Mouse (Mus musculus): ENCODE results near the gene Grik3. TPM values are rescaled to one million over a fixed set of nuclear protein-coding genes. Genes with fewer than 3 reads are reported as not detected.
A peak's percentile ranks its signal among the peaks of the same experiment; 100 is the strongest.

Gene Grik3
- polyA plus RNA-seq, 1 experiment from 2014 or later = 8.0 TPM

GRCm38 (mm10) chr4:125548190-125548589 lies 57.7 kb downstream of the Grik3 start:
- H3K9ac ChIP-seq (replicated peaks; ENCODE audit: low read depth, low read length) = no peak overlapping the region
- H3K4me1 ChIP-seq (replicated peaks; ENCODE audit: control insufficient read depth, insufficient read depth, low read length) = peaks cover 23% of the 10 kb centered on the region
- no peak overlapping the region for H3K4me3 ChIP-seq (replicated peaks; ENCODE audit: low read length)
- WGBS = 63% methylated on average over 5 of the region's 5 CpGs
- peaks cover 11% of the 10 kb centered on the region; the same call in 1 of the 2 replicates for H3K27me3 ChIP-seq (replicated peaks; ENCODE audit: control insufficient read depth, insufficient read depth, low read length)
- no peaks in the 10 kb centered on the region for H3K9me3 ChIP-seq (ENCODE audit: control insufficient read depth, low read length)
- ATAC-seq = no peak
- no peak overlapping the region for H3K4me2 ChIP-seq (ENCODE audit: low read length)
- no peak overlapping the region for H3K27ac ChIP-seq (ENCODE audit: low read length)
- no peaks in the 10 kb centered on the region for H3K36me3 ChIP-seq (ENCODE audit: control insufficient read depth, insufficient read depth)

DNA sequence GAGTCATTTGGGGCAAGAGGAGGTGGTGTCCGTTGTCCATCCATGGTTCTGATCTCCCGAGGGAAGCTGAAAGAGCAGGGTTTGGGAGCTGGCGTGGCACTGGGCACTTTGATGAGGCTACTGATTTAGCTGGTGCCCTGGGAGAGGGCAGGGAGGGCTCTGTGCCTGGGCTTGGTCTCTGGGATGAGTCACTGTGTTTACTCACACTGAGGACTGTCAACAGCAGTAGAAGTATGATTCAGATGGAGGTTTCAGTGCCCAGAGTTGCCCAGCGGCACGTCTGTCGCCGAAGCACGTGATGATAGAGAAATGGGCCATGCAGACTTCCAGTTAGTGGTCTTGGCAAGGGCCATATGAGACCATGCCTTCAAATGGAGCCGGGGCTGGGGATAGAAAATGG lies 63.3 kb downstream of the Grik3 start:
- Histone ChIP-seq H3K36me3 (ENCODE audit: control insufficient read depth, insufficient read depth) (no peaks in the 10 kb centered on the region), H3K9ac (replicated peaks; ENCODE audit: low read depth, low read length) (no peak overlapping the region), H3K4me2 (ENCODE audit: low read length) (no peak overlapping the region), H3K4me3 (replicated peaks; ENCODE audit: low read length) (no peak overlapping the region), H3K4me1 (replicated peaks; ENCODE audit: control insufficient read depth, insufficient read depth, low read length) (peaks cover 2% of the 10 kb centered on the region), H3K9me3 (ENCODE audit: control insufficient read depth, low read length) (no peaks in the 10 kb centered on the region), H3K27me3 (replicated peaks; ENCODE audit: control insufficient read depth, insufficient read depth, low read length) (peaks cover 5% of the 10 kb centered on the region; the same call in 1 of the 2 replicates), H3K27ac (ENCODE audit: low read length) (no peak overlapping the region)
- 92% methylated on average over 9 of the region's 9 CpGs for WGBS
- no peak for ATAC-seq

DNA sequence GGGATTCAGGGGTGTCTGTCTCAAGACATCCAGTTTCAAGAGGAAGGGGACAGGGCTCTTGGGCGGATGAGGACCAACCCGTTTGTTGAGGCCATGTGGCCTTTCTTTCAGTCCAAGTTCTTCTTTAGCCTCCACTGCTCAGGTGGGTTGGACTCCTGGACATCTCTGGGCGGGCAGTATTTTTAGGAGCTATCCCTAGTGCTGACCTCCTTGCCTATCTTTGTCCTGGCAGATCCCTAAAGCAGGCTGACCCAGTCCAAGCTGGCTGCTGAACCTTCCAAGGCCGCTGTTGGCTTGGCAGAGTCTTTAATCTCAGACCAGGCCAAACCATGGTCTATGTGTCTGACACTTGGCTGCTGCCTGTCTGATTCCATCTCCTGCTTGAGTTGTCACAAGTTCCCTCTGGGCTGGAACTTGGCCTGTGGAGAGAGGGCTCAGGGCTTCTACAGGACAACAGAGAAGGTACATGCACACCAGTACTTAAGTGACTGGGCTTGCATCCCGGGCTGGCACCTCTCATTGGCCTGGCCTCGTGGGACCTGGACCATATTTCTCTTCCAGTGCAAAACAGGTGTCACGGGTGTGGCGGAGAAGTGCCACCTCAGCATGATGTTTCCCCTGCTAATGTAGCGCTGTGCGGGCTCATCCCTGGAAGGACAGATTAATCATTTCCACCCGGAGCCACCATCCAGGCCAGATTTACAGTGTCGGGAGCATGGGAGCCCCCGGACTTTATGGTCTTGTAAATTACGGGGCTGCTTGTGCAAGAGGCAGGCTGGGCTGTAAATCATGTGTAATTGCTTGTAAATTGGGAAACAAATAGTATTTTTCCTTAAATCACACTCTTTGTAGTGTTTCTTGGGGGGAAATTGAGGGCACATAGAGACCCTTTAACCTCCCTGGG lies 66.2 kb downstream of the Grik3 start:
- Histone ChIP-seq H3K4me2 (ENCODE audit: low read length) (no peak overlapping the region), H3K4me3 (replicated peaks; ENCODE audit: low read length) (no peak overlapping the region), H3K4me1 (replicated peaks; ENCODE audit: control insufficient read depth, insufficient read depth, low read length) (peaks cover 28% of the 10 kb centered on the region), H3K27me3 (replicated peaks; ENCODE audit: control insufficient read depth, insufficient read depth, low read length) (peaks cover under 1% of the 10 kb centered on the region; the same call in 1 of the 2 replicates), H3K36me3 (ENCODE audit: control insufficient read depth, insufficient read depth) (no peaks in the 10 kb centered on the region), H3K9ac (replicated peaks; ENCODE audit: low read depth, low read length) (no peak overlapping the region), H3K27ac (ENCODE audit: low read length) (no peak overlapping the region), H3K9me3 (ENCODE audit: control insufficient read depth, low read length) (no peaks in the 10 kb centered on the region)
- ATAC-seq = no peak
- 86% methylated on average over 14 of the region's 14 CpGs for WGBS

DNA sequence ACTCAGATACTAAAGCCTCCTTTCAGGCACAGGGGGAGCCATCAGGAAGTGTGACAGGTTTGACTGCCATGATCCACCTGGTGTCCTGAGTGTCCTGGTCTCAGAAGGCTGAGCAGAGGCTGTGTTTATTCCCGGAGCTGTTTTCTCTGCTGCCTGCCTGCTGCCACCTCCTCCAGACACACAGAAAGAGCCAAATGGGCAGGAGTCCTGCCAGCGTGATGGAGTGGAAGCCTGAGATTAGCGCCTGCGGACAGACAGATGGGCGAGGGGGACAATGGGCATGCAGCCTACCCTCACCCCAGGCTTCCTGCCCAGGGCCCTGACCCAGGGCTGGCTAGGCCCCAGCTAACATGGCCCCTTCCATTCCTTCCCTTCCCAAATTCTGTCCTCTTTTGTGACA lies 69.1 kb downstream of the Grik3 start:
- WGBS = 44% methylated on average over 5 of the region's 5 CpGs
- ATAC-seq = no peak
- Histone ChIP-seq H3K36me3 (ENCODE audit: control insufficient read depth, insufficient read depth) (no peaks in the 10 kb centered on the region), H3K27ac (ENCODE audit: low read length) (no peak overlapping the region), H3K9ac (replicated peaks; ENCODE audit: low read depth, low read length) (no peak overlapping the region), H3K9me3 (ENCODE audit: control insufficient read depth, low read length) (no peaks in the 10 kb centered on the region), H3K4me2 (ENCODE audit: low read length) (no peak overlapping the region), H3K4me1 (replicated peaks; ENCODE audit: control insufficient read depth, insufficient read depth, low read length) (peaks cover 43% of the 10 kb centered on the region), H3K4me3 (replicated peaks; ENCODE audit: low read length) (no peak overlapping the region), H3K27me3 (replicated peaks; ENCODE audit: control insufficient read depth, insufficient read depth, low read length) (peaks cover 3% of the 10 kb centered on the region; the same call in 1 of the 2 replicates)

GRCm38 (mm10) chr4:125560806-125561205 lies 70.3 kb downstream of the Grik3 start:
- H3K4me3 ChIP-seq (replicated peaks; ENCODE audit: low read length) = no peak overlapping the region
- H3K4me2 ChIP-seq (ENCODE audit: low read length) = no peak overlapping the region
- no peaks in the 10 kb centered on the region for H3K36me3 ChIP-seq (ENCODE audit: control insufficient read depth, insufficient read depth)
- 9% methylated on average over 2 of the region's 2 CpGs for WGBS
- peak; percentile 36 for ATAC-seq
- H3K4me1 ChIP-seq (replicated peaks; ENCODE audit: control insufficient read depth, insufficient read depth, low read length) = peaks cover 42% of the 10 kb centered on the region
- H3K9ac ChIP-seq (replicated peaks; ENCODE audit: low read depth, low read length) = no peak overlapping the region
- H3K27me3 ChIP-seq (replicated peaks; ENCODE audit: control insufficient read depth, insufficient read depth, low read length) = 0 out of 2 replicates have a peak, but pooled peaks cover 3% of the 10 kb centered on the region
- H3K9me3 ChIP-seq (ENCODE audit: control insufficient read depth, low read length) = no peaks in the 10 kb centered on the region
- H3K27ac ChIP-seq (ENCODE audit: low read length) = no peak overlapping the region

- no peak overlapping the region for H3K4me3 ChIP-seq (replicated peaks; ENCODE audit: low read length)
- no peak overlapping the region for H3K27ac ChIP-seq (ENCODE audit: low read length)
- no peak overlapping the region for H3K9ac ChIP-seq (replicated peaks; ENCODE audit: low read depth, low read length)
- H3K9me3 ChIP-seq (ENCODE audit: control insufficient read depth, low read length) = no peaks in the 10 kb centered on the region
- WGBS = 87% methylated on average over 10 of the region's 10 CpGs
- no peak overlapping the region for H3K4me2 ChIP-seq (ENCODE audit: low read length)
- 0 out of 2 replicates have a peak, but pooled peaks cover 3% of the 10 kb centered on the region for H3K27me3 ChIP-seq (replicated peaks; ENCODE audit: control insufficient read depth, insufficient read depth, low read length)
- ATAC-seq = no peak
- H3K4me1 ChIP-seq (replicated peaks; ENCODE audit: control insufficient read depth, insufficient read depth, low read length) = peaks cover 49% of the 10 kb centered on the region
- H3K36me3 ChIP-seq (ENCODE audit: control insufficient read depth, insufficient read depth) = no peaks in the 10 kb centered on the region
These were observed 73.1 kb downstream of the Grik3 start for GRCm38 (mm10) chr4:125563579-125563978.

DNA sequence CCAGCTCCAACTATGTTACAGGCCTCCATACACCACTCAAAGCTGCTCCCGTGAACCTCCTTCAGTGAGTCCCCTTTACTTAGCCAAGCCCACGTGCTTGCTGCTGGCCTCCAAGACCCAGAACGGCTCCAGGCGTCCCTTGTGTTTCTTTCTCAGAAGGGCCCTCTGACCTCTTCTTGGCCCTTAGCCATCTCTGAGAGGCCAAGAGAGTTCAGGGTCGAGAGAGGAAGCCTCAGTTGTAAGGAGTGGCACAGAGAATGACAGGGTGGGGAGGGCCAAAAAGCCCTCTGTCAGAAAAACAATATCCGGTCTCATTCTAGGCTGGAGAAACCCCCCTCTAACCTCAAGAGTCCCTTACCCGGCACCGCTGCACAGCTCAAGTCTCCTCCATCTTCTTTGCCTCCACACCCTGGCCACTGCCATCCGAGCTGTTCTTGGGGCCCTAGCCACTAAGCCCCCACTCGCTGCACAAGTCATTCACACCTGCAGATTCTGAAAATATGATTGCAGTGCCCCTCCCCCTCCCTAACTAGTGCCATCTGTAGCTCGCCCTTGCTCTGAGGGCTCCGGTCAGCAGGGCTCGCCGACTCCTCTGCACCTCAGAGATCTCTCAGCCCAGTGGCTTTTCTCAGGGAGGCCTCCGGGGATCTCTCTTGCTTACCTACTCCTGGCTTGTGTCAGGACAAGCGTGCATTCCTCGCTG lies 73.7 kb downstream of the Grik3 start:
- Histone ChIP-seq H3K9ac (replicated peaks; ENCODE audit: low read depth, low read length) (no peak overlapping the region), H3K4me3 (replicated peaks; ENCODE audit: low read length) (no peak overlapping the region), H3K27ac (ENCODE audit: low read length) (no peak overlapping the region), H3K4me2 (ENCODE audit: low read length) (no peak overlapping the region), H3K9me3 (ENCODE audit: control insufficient read depth, low read length) (no peaks in the 10 kb centered on the region), H3K27me3 (replicated peaks; ENCODE audit: control insufficient read depth, insufficient read depth, low read length) (0 out of 2 replicates have a peak, but pooled peaks cover 3% of the 10 kb centered on the region), H3K4me1 (replicated peaks; ENCODE audit: control insufficient read depth, insufficient read depth, low read length) (peaks cover 45% of the 10 kb centered on the region), H3K36me3 (ENCODE audit: control insufficient read depth, insufficient read depth) (no peaks in the 10 kb centered on the region)
- whole genome bisulfite sequencing = 60% methylated on average over 17 of the region's 17 CpGs
- ATAC-seq = no peak

GRCm38 (mm10) chr4:125565711-125566439 lies 75.4 kb downstream of the Grik3 start:
- Histone ChIP-seq H3K36me3 (ENCODE audit: control insufficient read depth, insufficient read depth) (no peaks in the 10 kb centered on the region), H3K27me3 (replicated peaks; ENCODE audit: control insufficient read depth, insufficient read depth, low read length) (0 out of 2 replicates have a peak, but pooled peaks cover 3% of the 10 kb centered on the region), H3K4me1 (replicated peaks; ENCODE audit: control insufficient read depth, insufficient read depth, low read length) (peaks cover 29% of the 10 kb centered on the region), H3K9me3 (ENCODE audit: control insufficient read depth, low read length) (no peaks in the 10 kb centered on the region), H3K4me2 (ENCODE audit: low read length) (no peak overlapping the region), H3K4me3 (replicated peaks; ENCODE audit: low read length) (no peak overlapping the region), H3K9ac (replicated peaks; ENCODE audit: low read depth, low read length) (no peak overlapping the region), H3K27ac (ENCODE audit: low read length) (no peak overlapping the region)
- no peak for ATAC-seq
- WGBS = 44% methylated on average over 8 of the region's 8 CpGs

- no peaks in the 10 kb centered on the region for H3K36me3 ChIP-seq (ENCODE audit: control insufficient read depth, insufficient read depth)
- 58% methylated on average over 6 of the region's 6 CpGs for WGBS
- peak; percentile 54 for ATAC-seq
- 0 out of 2 replicates have a peak, but pooled peaks cover 2% of the 10 kb centered on the region for H3K27me3 ChIP-seq (replicated peaks; ENCODE audit: control insufficient read depth, insufficient read depth, low read length)
- H3K9ac ChIP-seq (replicated peaks; ENCODE audit: low read depth, low read length) = no peak overlapping the region
- no peak overlapping the region for H3K27ac ChIP-seq (ENCODE audit: low read length)
- H3K9me3 ChIP-seq (ENCODE audit: control insufficient read depth, low read length) = no peaks in the 10 kb centered on the region
- no peak overlapping the region for H3K4me3 ChIP-seq (replicated peaks; ENCODE audit: low read length)
- H3K4me1 ChIP-seq (replicated peaks; ENCODE audit: control insufficient read depth, insufficient read depth, low read length) = peaks cover 26% of the 10 kb centered on the region
- no peak overlapping the region for H3K4me2 ChIP-seq (ENCODE audit: low read length)
These were observed 77.7 kb downstream of the Grik3 start for GRCm38 (mm10) chr4:125568210-125568609.

Data from forebrain, embryonic 16.5 days (tissue).